Mouse (Mus musculus) embryonic fibroblast, embryonic 13.5 days (primary cell): ENCODE data around the gene Tecta. TPM values are rescaled to one million over a fixed set of nuclear protein-coding genes. Genes with fewer than 3 reads are reported as not detected.

ENCODE experiments used
- H3K27ac ChIP-seq: 2 replicates; pipeline ENCODE4 v1.5.1; 2012; ENCODE audit warnings: low read length, control low read depth, inconsistent platforms; ENCODE audit not compliant: insufficient read depth
- H3K4me1 ChIP-seq: 2 replicates; pipeline ENCODE4 v1.6.1; 2011; ENCODE audit warnings: low read length; ENCODE audit not compliant: control insufficient read depth, insufficient read depth
- H3K4me3 ChIP-seq: 2 replicates; pipeline ENCODE4 v1.5.1; 2011; ENCODE audit warnings: mild to moderate bottlenecking, control low read depth, low read length; ENCODE audit not compliant: insufficient read depth
- CTCF ChIP-seq: IDR thresholded peaks from 2 replicates; pipeline ENCODE4 v1.5.1; 2011; ENCODE audit warnings: mild to moderate bottlenecking, control low read depth, low read length, moderate library complexity, borderline replicate concordance; ENCODE audit not compliant: insufficient read depth
- POLR2A ChIP-seq: IDR thresholded peaks from 2 replicates; pipeline ENCODE4 v1.6.1; 2011; ENCODE audit warnings: low read depth, mild to moderate bottlenecking, control low read depth, low read length, moderate library complexity
- polyA plus RNA-seq: library from polyadenylated mRNA; stranded (reverse); fragments of >200 nt; gene quantifications from 2 replicates; pipeline ENCODE4 v1.2.4, GENCODE M21; 2011; ENCODE audit warnings: low read depth; ENCODE audit not compliant: missing spikeins, insufficient read length

Gene Tecta
- polyA plus RNA-seq, 1 experiment, result 0.16 TPM

- TF ChIP-seq CTCF (no peak), POLR2A (no peak)
Measured at GRCm38 (mm10) chr9:42394321-42394720, 5.4 kb downstream of the Tecta start.

GRCm38 (mm10) chr9:42392927-42393326, 6.8 kb downstream of the Tecta start:
- peak overlapping the region; percentile 94 for H3K27ac ChIP-seq
- H3K4me3 ChIP-seq, result no peak overlapping the region
- H3K4me1 ChIP-seq, result peaks cover 37% of the 10 kb centered on the region
- no peak for TF ChIP-seq POLR2A
- TF ChIP-seq CTCF, result no peak

More at GRCm38 (mm10) chr9:42394321-42394720, 5.4 kb downstream of the Tecta start:
- Histone ChIP-seq H3K4me1 (peaks cover 37% of the 10 kb centered on the region), H3K4me3 (no peak overlapping the region), H3K27ac (no peak overlapping the region)

- Histone ChIP-seq H3K4me1 (peaks cover 26% of the 10 kb centered on the region), H3K4me3 (no peak overlapping the region), H3K27ac (no peak overlapping the region)
- TF ChIP-seq POLR2A (no peak), CTCF (no peak)
Measured at GRCm38 (mm10) chr9:42388490-42388889, 11.2 kb downstream of the Tecta start.

GRCm38 (mm10) chr9:42387038-42387437, 12.7 kb downstream of the Tecta start:
- no peak overlapping the region for H3K27ac ChIP-seq
- TF ChIP-seq POLR2A (no peak), CTCF (no peak)
- no peak overlapping the region for H3K4me3 ChIP-seq
- H3K4me1 ChIP-seq, result peaks cover 15% of the 10 kb centered on the region

- TF ChIP-seq POLR2A (no peak), CTCF (no peak)
- Histone ChIP-seq H3K4me1 (peaks cover 6% of the 10 kb centered on the region), H3K27ac (no peak overlapping the region), H3K4me3 (no peak overlapping the region)
Measured at GRCm38 (mm10) chr9:42385656-42386055, 14.1 kb downstream of the Tecta start.

DNA sequence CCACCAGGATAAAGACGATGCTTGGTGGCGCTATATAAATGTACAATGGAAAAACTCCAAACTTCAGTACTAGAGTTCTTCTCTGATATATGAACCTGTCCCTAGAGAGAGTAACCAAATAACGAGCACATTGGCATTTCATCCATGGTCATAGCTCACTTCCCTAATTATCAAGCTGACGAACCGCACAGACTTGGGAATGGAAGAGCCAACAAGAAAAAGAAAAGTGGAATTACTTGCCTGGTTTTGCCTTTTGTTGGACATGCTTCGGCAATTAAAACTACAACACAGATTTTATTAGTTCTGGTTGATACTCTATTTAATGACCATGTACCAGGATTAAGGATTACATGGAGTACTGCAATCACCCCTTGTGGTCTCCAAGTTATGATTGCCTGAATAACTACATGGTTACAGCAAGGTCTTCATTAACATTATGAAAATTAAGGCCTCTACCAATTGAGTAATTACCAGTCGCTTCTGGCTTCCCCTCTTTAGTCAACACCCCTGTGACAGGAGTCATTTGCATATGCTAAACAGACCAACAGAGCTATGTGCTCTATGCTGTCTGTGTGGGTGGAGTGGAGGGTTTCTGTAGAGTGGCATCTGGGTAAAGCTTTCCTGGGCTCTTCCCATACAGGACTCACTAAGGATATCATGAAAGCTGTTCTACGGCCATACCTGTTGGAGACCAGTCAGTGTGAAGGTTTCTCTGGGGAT, 16.9 kb downstream of the Tecta start:
- no peak overlapping the region for H3K27ac ChIP-seq
- no peaks in the 10 kb centered on the region for H3K4me1 ChIP-seq
- H3K4me3 ChIP-seq, result no peak overlapping the region
- no peak for TF ChIP-seq CTCF
- TF ChIP-seq POLR2A, result no peak

- TF ChIP-seq CTCF, result no peak
- no peak for TF ChIP-seq POLR2A
- no peak overlapping the region for H3K27ac ChIP-seq
Measured at GRCm38 (mm10) chr9:42382063-42382462, 17.7 kb downstream of the Tecta start.

GRCm38 (mm10) chr9:42378071-42378470, 21.7 kb downstream of the Tecta start:
- TF ChIP-seq POLR2A (no peak), CTCF (no peak)
- Histone ChIP-seq H3K4me3 (no peak overlapping the region), H3K4me1 (no peaks in the 10 kb centered on the region), H3K27ac (no peak overlapping the region)

More at GRCm38 (mm10) chr9:42382063-42382462, 17.7 kb downstream of the Tecta start:
- Histone ChIP-seq H3K4me1 (no peaks in the 10 kb centered on the region), H3K4me3 (no peak overlapping the region)

DNA sequence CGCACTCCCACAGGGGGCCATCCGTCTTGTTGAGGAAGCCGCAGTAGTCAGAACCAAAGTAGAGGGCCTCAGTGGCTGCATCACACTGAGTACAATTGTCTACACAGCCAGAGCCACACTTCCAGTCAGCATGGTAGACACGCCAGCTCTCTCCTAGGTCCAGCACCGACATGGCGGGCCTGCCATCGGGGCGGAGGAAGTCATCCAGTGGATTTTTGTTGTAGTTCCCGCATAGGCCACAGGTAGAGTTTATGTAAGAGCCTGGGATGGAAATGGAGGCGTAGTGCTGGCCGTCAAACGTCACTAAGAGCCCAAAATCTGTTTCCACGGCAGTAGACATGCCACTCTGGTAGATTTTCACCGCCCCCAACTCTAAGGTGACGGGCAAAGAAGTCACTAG, 22.1 kb downstream of the Tecta start:
- no peak overlapping the region for H3K27ac ChIP-seq
- H3K4me3 ChIP-seq, result no peak overlapping the region
- H3K4me1 ChIP-seq, result no peaks in the 10 kb centered on the region
- TF ChIP-seq POLR2A (no peak), CTCF (no peak)

- no peak overlapping the region for H3K27ac ChIP-seq
- TF ChIP-seq POLR2A, result no peak
- TF ChIP-seq CTCF, result no peak
- no peak overlapping the region for H3K4me3 ChIP-seq
Measured at GRCm38 (mm10) chr9:42371670-42372368, 27.9 kb downstream of the Tecta start.

GRCm38 (mm10) chr9:42357585-42357984, 42.1 kb downstream of the Tecta start:
- TF ChIP-seq CTCF, result no peak
- TF ChIP-seq POLR2A, result no peak
- H3K27ac ChIP-seq, result no peak overlapping the region
- no peaks in the 10 kb centered on the region for H3K4me1 ChIP-seq
- no peak overlapping the region for H3K4me3 ChIP-seq

More at GRCm38 (mm10) chr9:42371670-42372368, 27.9 kb downstream of the Tecta start:
- no peaks in the 10 kb centered on the region for H3K4me1 ChIP-seq
